Mouse (Mus musculus) spleen, postnatal 10 days (tissue): ENCODE data around the gene Ezr.

ENCODE experiments used
- DNase-seq, 2 experiments: peaks; one replicate each; pipeline ENCODE4 v3.0.0; 2021 to 2022; ENCODE audit warnings: low spot score in 2 of 2

The Ezr gene

GRCm38 (mm10) chr17:6782611-6783005, at the start of gene Ezr:
Ezr (minus strand) TSS chr17:6782784.
- peak; percentile 89 to 94 for DNase-seq

GRCm38 (mm10) chr17:6830004-6830592, 47.5 kb upstream of the Ezr start:
- no peak for DNase-seq

- no peak for DNase-seq
These were observed 46.1 kb upstream of the Ezr start for GRCm38 (mm10) chr17:6828531-6829150.

- DNase-seq: peak; percentile 99
These were observed 45.3 kb upstream of the Ezr start for GRCm38 (mm10) chr17:6827740-6828461.

DNA sequence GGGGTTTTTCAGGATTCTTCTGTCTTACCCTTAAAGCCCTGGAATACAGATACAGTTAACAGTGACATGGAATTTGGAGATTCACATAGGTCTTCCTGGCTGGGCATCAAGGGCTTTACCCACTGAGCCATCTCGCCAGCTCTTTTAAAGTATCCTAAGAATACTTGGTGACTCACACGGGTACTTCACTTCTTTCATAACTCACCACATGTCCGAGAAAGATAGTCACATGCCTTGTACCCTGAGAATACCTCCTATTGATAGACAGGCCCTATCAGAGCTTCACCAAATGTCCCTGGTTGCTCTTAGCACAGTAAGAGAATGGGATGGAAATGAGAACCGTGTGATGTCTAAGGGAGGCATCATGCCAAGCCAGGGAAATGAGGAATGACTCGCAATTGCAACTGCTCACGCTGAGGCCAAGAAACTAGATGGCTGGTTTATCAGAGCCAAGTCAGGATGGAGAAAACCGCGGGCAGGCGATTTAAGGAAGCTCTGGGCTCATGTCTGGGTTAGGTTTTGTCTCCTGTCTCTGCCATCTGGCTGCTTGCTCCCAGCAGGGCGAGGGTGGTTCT, 44.7 kb upstream of the Ezr start:
- DNase-seq: peak in 1 of 2 experiments; percentile 26

- no peak for DNase-seq
These were observed 34.2 kb upstream of the Ezr start for GRCm38 (mm10) chr17:6816796-6817195.

DNA sequence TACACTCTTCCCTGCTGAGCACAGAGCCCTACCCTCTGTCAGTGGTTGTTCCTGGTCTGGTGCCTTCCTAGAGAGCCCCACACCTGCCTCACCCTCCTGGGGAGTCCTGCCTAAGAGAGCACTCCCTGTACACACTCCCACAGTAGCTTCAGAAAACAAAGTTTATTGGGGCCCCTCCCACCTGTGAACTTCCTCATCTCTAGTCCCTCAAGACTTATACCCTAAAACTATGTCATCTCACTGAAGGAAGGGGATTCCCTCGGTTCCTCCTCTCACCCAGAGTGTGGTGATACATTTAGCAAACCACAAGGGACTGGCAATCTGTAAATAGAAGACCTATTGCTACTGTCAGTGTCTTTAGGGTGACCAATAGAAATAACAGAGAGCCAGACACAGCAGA, 33.6 kb upstream of the Ezr start:
- peak; percentile 30 to 56 for DNase-seq

- peak in 1 of 2 experiments; percentile 36 for DNase-seq
These were observed 32.1 kb upstream of the Ezr start for GRCm38 (mm10) chr17:6814656-6815055.

- no peak for DNase-seq
These were observed 30.2 kb upstream of the Ezr start for GRCm38 (mm10) chr17:6812851-6813191.

DNA sequence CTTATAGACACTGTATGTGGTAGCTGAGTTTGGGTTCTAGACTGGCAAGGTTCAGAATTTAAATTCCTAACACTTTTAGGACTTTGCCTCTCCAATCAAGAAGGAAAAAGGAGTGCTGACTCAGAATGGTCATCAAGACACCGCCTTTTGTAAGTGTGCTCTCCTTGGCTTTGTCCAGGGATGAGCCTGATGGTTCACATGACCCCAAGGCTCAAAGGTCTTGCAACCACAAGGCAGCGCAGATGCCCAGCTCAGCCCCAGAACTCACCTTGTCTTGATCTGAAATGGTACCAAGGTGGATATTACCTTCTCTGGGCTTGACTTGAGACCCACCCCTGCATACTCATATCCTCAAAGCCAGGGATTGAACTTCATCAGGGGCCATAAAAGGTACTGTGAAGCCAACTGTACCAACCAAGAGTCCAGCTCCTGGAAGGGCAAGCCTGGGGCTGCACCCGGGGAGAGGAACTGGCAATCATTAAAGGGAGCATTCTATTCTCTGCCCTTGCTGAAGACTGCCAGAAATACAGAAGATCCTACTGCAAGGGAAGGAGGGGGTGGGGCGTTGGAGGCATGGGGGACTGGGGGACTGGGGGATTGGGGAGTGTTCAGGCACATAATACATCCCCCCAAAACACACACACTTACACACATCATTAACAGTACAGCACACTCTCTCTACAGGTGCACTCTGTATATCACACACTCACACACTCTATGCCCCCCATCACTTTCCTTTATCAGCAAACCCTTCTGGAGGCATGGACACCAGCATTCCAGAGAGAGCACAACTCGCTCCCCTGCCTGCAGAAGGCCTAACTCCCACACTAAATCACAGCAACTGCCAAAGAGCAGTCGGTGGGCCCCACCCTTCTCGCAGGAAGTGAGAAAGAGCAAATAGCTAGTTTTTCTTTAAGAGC, 29.6 kb upstream of the Ezr start:
- DNase-seq: no peak

- DNase-seq: no peak
These were observed 26.7 kb upstream of the Ezr start for GRCm38 (mm10) chr17:6809331-6809730.

DNA sequence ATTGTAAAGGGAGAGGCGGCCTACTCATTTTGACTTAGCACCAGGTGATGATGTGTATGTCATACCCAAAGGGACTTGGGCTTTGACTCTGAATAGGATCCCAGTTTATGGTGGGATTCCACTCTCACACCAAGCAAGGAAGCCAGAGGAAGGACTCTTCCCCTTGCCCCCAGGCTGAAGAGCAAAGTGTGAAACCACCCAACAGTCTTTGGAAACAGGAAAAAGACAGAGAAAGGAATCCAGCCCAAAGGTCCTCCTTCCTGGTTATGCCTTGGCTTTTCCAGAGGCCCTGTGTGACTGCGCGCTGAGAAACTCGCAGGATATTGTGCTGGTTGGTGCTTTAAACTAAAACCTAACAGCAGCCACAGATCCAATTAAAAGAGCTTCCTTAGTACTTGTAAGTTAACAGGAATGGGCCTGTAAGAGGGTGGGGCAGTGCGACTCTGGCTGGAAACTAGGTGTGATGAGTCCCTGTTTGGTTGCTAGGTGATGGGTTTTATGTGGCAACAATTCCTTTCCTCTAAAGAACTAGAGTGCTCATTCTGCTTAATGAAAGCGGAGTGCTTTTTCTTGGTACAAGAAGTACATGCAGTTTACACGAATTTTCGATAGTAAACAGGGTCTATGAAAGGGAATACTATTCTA, 26.1 kb upstream of the Ezr start:
- DNase-seq: no peak

- DNase-seq: no peak
These were observed 25.4 kb upstream of the Ezr start for GRCm38 (mm10) chr17:6807827-6808520.

DNA sequence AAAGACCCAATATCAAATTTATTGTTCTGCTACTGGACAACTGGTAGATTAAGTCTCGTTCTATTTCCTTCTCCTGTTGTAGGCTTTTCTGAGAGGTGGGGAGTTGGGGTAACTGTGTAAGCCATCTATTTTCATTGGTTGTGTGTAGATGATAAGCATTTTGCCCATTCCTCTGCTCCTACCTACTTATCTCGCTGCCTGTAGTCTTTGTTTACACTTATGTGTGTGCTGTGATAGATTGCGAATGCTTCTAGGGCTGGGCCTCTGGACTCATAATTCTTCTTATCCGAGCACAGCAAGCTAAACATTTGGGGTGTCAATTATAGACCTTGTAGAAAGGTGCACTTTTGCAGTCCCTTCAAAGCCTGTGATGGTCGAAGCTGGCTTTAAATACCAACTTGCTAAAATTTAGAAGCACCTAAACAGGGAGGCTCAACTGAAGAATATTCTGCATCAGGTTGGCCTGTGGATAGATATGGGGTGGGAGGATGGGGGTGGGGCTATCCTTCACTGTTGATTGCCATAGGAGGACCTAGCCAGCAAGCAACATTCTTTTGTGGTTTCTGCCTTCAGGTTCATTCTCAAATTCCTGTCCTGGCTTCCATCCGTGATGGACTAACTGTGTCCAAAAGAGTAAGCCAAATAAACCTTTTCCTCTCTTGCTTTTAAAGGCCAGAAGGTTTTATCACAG, 22.4 kb upstream of the Ezr start:
- DNase-seq: no peak

GRCm38 (mm10) chr17:6804111-6804510, 21.5 kb upstream of the Ezr start:
- no peak for DNase-seq

GRCm38 (mm10) chr17:6803614-6804013, 21.0 kb upstream of the Ezr start:
- DNase-seq: no peak

DNA sequence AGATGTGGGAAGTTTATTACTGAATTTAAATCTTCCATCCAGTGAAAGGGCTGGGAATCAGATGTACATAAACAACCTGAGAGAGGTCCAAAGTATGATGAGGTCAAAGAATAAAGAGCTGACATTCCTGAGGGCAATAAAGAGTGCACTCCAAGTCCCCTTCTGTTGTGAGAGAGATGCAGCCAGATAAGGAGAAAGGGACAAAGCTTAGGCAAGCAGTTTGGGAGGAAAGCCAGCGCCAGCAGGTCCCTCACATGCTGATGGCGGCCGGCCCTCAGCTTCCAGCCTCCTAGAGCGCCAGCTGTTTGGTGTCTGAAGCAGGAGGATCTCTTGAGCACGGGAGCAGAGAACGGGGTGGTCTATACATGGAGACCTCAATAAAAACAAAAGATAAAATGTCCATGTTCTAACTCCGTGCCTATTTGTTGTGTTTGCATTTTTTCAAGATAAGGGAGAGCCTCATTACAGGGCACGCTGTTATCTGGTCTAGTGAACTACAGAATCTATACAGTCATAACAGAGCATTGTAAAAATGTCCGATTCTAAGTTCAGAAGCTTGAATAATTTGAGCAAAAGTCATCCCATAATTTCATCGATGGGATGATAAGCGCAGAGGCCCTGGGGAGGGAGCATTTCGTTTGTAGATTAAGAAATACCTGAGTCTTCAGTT, 15.9 kb upstream of the Ezr start:
- no peak for DNase-seq

DNA sequence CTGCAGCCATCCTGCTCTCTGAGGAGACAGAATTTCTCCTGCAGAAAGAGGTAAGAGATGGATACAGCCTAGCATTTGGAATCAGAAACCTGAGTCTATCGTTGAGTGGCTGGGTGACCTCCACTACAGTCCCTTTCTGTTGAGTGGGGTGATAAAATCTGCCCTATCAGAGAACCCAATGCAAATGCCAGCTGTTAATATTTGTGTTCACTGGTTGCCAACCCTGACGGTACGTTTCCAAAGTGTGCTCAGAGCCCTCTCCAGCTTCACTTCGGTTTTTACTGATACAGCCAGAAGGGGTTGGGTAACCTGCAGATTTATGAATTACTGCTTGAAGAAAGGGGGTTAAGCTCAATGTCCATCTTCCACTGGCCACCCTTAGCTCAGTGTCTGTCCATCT, 14.9 kb upstream of the Ezr start:
- DNase-seq: no peak

GRCm38 (mm10) chr17:6794160-6794751, 11.7 kb upstream of the Ezr start:
- no peak for DNase-seq
